Mouse (Mus musculus) myocyte (in vitro differentiated cells): ENCODE measurements around the gene Klf11.

Source experiments
- MYOD1 ChIP-seq, 3 experiments: IDR thresholded peaks; one replicate each; pipeline ENCODE4 v1.6.1; 2011; ENCODE audit warnings: control low read depth in 2 of 3, low read depth in 2 of 3, mild to moderate bottlenecking in 2 of 3, moderate library complexity in 1 of 3; ENCODE audit not compliant: insufficient read length in 2 of 3, control insufficient read depth in 1 of 3
- POLR2A ChIP-seq: IDR thresholded peaks from one replicate; pipeline ENCODE4 v1.6.1; 2011; ENCODE audit warnings: low read depth, mild to moderate bottlenecking, control low read depth, moderate library complexity; ENCODE audit not compliant: insufficient read length

GRCm38 (mm10) chr12:24680096-24680491 lies 29.0 kb downstream of the Klf11 start:
- no peak for TF ChIP-seq MYOD1 (IDR thresholded peaks at IDR 0.05; ENCODE audit: control insufficient read depth in 1 of 3, insufficient read length in 2 of 3, low read depth in 2 of 3)
- TF ChIP-seq POLR2A: no peak
